Comparison of ENCODE assay signal across 8 mouse cellular contexts in genomic region chr14:28505051-28505585, GRCm38 (mm10). TPM values are rescaled to one million over a fixed set of nuclear protein-coding genes. Genes with fewer than 3 reads are reported as not detected.
DNase-seq lines count a peak whose midpoint lies in the region; ATAC-seq lines count a peak whose summit lies in the region.

No protein-coding gene starts in this region.

- peak; percentile 57 for ATAC-seq in midbrain, embryonic 11.5 days (ENCODE audit: low FRiP score)

- peak overlapping the region; percentile 72 for H3K4me3 ChIP-seq in forebrain, embryonic 10.5 days
- H3K4me3 ChIP-seq in midbrain, embryonic 11.5 days (ENCODE audit: low read depth, low read length): peak overlapping the region; percentile 70

- peak overlapping the region; percentile 87 for H3K9ac ChIP-seq in midbrain, embryonic 11.5 days (ENCODE audit: low read length)

- peak; percentile 67 for DNase-seq in 3134 (ENCODE audit: extremely low read depth, insufficient read length, low spot score)
- peak; percentile 82 for DNase-seq in Muller cell, postnatal 12 days (ENCODE audit: inconsistent ontology term)
- DNase-seq in forebrain, embryonic 10.5 days (ENCODE audit: extremely low spot score, low spot score): peak; percentile 77
- peak; percentile 38 to 46 for DNase-seq in heart, postnatal 14 days
- DNase-seq in kidney, postnatal 4 days: peak; percentile 67 to 77
- DNase-seq in midbrain, embryonic 11.5 days (ENCODE audit: low spot score, missing footprints): no peak
- DNase-seq in testis, postnatal 14 days (ENCODE audit: low spot score): peak; percentile 44
- DNase-seq in cerebellum, adult 8-10 months: no peak

- peaks cover 66% of the 10 kb centered on the region for H3K4me1 ChIP-seq in forebrain, embryonic 10.5 days
- H3K4me1 ChIP-seq in midbrain, embryonic 11.5 days (ENCODE audit: control insufficient read depth, insufficient read depth, low read length): peaks cover 18% of the 10 kb centered on the region

- peak overlapping the region; percentile 95 for H3K4me2 ChIP-seq in midbrain, embryonic 11.5 days

- H3K9me3 ChIP-seq in forebrain, embryonic 10.5 days: no peaks in the 10 kb centered on the region
- no peaks in the 10 kb centered on the region for H3K9me3 ChIP-seq in midbrain, embryonic 11.5 days (ENCODE audit: control insufficient read depth, low read length)

- peak overlapping the region; percentile 93 for H3K27ac ChIP-seq in forebrain, embryonic 10.5 days
- peak overlapping the region; percentile 92 for H3K27ac ChIP-seq in midbrain, embryonic 11.5 days (ENCODE audit: low read depth, low read length)

- peaks cover 85% of the 10 kb centered on the region for H3K27me3 ChIP-seq in forebrain, embryonic 10.5 days (ENCODE audit: poor library complexity, severe bottlenecking)
- H3K27me3 ChIP-seq in midbrain, embryonic 11.5 days (ENCODE audit: control insufficient read depth, insufficient read depth, low read length): peaks cover 11% of the 10 kb centered on the region

- 0% methylated on average over 22 of the region's 22 CpGs for WGBS in forebrain, embryonic 10.5 days
- WGBS in midbrain, embryonic 11.5 days: under 1% methylated on average over 22 of the region's 22 CpGs

- intact Hi-C loops in heart, postnatal 14 days (cut with DNase I): loop anchor here (5.0 kb wide), 3 partner anchors 223 to 587 kb away; no protein-coding TSS in a partner anchor

- no peaks in the 10 kb centered on the region for H3K36me3 ChIP-seq in forebrain, embryonic 10.5 days (replicated peaks)
- H3K36me3 ChIP-seq in midbrain, embryonic 11.5 days (ENCODE audit: control insufficient read depth, insufficient read depth, low read length): no peaks in the 10 kb centered on the region

RNA-seq across cellular contexts. Expression of gene Wnt5a, which starts 0.6 kb away (rescaled TPM):
- 18.1 and 24.1 TPM in 2 replicates for polyA plus RNA-seq in forebrain, embryonic 10.5 days (2016; fragmentation: Nextera tagmentation; extraction: Ambion mirVana)
- 10 to 100 TPM; 11.4 to 12.4 TPM for total RNA-seq in heart, postnatal 14 days (2021)
- polyA plus RNA-seq in midbrain, embryonic 11.5 days (2014; fragmentation: Nextera tagmentation; extraction: Ambion mirVana): 27.8 and 31.3 TPM in 2 replicates

Comparison
In these comparisons a context has a peak if more than half of its experiments do, and no peak if none do; other contexts are left out.
1. DNase-seq: peak in 3134 (single experiment), Muller cell, postnatal 12 days (single experiment), forebrain, embryonic 10.5 days (single experiment), heart, postnatal 14 days (2 of 2), kidney, postnatal 4 days (2 of 2) and testis, postnatal 14 days (single experiment); none in midbrain, embryonic 11.5 days (single experiment) and cerebellum, adult 8-10 months (single experiment).